ENCODE assay signal across 9 mouse cellular contexts in genomic region chr4:132949882-132950532, GRCm38 (mm10). TPM values are rescaled to one million over a fixed set of nuclear protein-coding genes. Genes with fewer than 3 reads are reported as not detected.
A peak's percentile ranks its signal among the peaks of the same experiment; 100 is the strongest.
DNase-seq lines count a peak whose midpoint lies in the region; ATAC-seq lines count a peak whose summit lies in the region.
"Had no signal": no experiment of that assay in that cellular context is flagged by ENCODE, and none has a peak within 500 bp of the region (broad histone marks: within the 10 kb centered on the region; RNA-seq: fewer than 3 reads in every experiment).

No protein-coding gene starts in this region.

- H3K9me3 ChIP-seq in kidney, embryonic 14.5 days (ENCODE audit: control insufficient read depth, low read length) = no peaks in the 10 kb centered on the region
- H3K9me3 ChIP-seq in intestine, embryonic 16.5 days (ENCODE audit: control insufficient read depth, low read length) = no peaks in the 10 kb centered on the region
- no peaks in the 10 kb centered on the region for H3K9me3 ChIP-seq in neural tube, embryonic 14.5 days (ENCODE audit: control insufficient read depth, low read length)

- no peak overlapping the region for H3K9ac ChIP-seq in kidney, embryonic 14.5 days (ENCODE audit: low read depth, low read length)
- H3K9ac ChIP-seq in intestine, embryonic 16.5 days (ENCODE audit: low read depth, low read length) = 0 out of 2 replicates have a peak overlapping the region, but pooled peaks have one; percentile 31
- H3K9ac ChIP-seq in neural tube, embryonic 14.5 days (replicated peaks; ENCODE audit: low read depth, low read length) = no peak overlapping the region

- H3K36me3 ChIP-seq in kidney, embryonic 14.5 days (ENCODE audit: control insufficient read depth, insufficient read depth, low read length) = no peaks in the 10 kb centered on the region
- no peaks in the 10 kb centered on the region for H3K36me3 ChIP-seq in intestine, embryonic 16.5 days (ENCODE audit: control insufficient read depth, insufficient read depth, low read length)
- no peaks in the 10 kb centered on the region for H3K36me3 ChIP-seq in neural tube, embryonic 14.5 days (ENCODE audit: control insufficient read depth, insufficient read depth, low read length)

- DNase-seq in kidney, postnatal 10 days = no peak
- DNase-seq in embryo, embryonic 10.5 days (ENCODE audit: low spot score) = peak; percentile 67
- DNase-seq in right cerebral cortex, adult 2 months (ENCODE audit: low spot score in 2 of 2) = no peak
- no peak for DNase-seq in Muller cell, postnatal 12 days (ENCODE audit: inconsistent ontology term)
- no peak for DNase-seq in left cerebral cortex, postnatal 25 days (ENCODE audit: low spot score in 2 of 2)
- DNase-seq: cerebellum, postnatal 14 days had no signal

- intact Hi-C loops in left cerebral cortex, postnatal 25 days (cut with DNase I) = loop anchor here (5.0 kb wide), 1 partner anchor 37 kb away; no protein-coding TSS in a partner anchor

- H3K27me3 ChIP-seq in kidney, embryonic 14.5 days (ENCODE audit: control insufficient read depth, insufficient read depth, low read length) = no peaks in the 10 kb centered on the region
- no peaks in the 10 kb centered on the region for H3K27me3 ChIP-seq in intestine, embryonic 16.5 days (replicated peaks; ENCODE audit: control insufficient read depth, insufficient read depth, low read length)
- H3K27me3 ChIP-seq in neural tube, embryonic 14.5 days (ENCODE audit: control insufficient read depth, insufficient read depth, low read length) = no peaks in the 10 kb centered on the region

- no peak overlapping the region for H3K27ac ChIP-seq in kidney, embryonic 14.5 days (ENCODE audit: low read depth, low read length)
- H3K27ac ChIP-seq in intestine, embryonic 16.5 days (ENCODE audit: low read length) = no peak overlapping the region
- H3K27ac ChIP-seq in neural tube, embryonic 14.5 days (ENCODE audit: low read depth, low read length) = no peak overlapping the region

- ATAC-seq in kidney, embryonic 14.5 days (ENCODE audit: low FRiP score, low TSS enrichment) = no peak
- no peak for ATAC-seq in intestine, embryonic 16.5 days
- no peak for ATAC-seq in neural tube, embryonic 14.5 days (ENCODE audit: low read depth)

- WGBS in kidney, embryonic 14.5 days = 26% methylated on average over 24 of the region's 24 CpGs
- WGBS in intestine, embryonic 16.5 days = 42% methylated on average over 24 of the region's 24 CpGs
- WGBS in neural tube, embryonic 14.5 days = 31% methylated on average over 24 of the region's 24 CpGs

- peak overlapping the region; percentile 12; the same call in 1 of the 2 replicates for H3K4me3 ChIP-seq in kidney, embryonic 14.5 days (ENCODE audit: low read length)
- peak overlapping the region; percentile 15; the same call in 1 of the 2 replicates for H3K4me3 ChIP-seq in intestine, embryonic 16.5 days (ENCODE audit: low read length)
- no peak overlapping the region for H3K4me3 ChIP-seq in neural tube, embryonic 14.5 days (ENCODE audit: low read depth, low read length)

- peaks cover 18% of the 10 kb centered on the region for H3K4me1 ChIP-seq in kidney, embryonic 14.5 days (ENCODE audit: control insufficient read depth, insufficient read depth, low read length)
- H3K4me1 ChIP-seq in intestine, embryonic 16.5 days (ENCODE audit: control insufficient read depth, insufficient read depth, low read length) = peaks cover 20% of the 10 kb centered on the region
- H3K4me1 ChIP-seq in neural tube, embryonic 14.5 days (ENCODE audit: control insufficient read depth, insufficient read depth, low read length) = peaks cover 11% of the 10 kb centered on the region

- H3K4me2 ChIP-seq in kidney, embryonic 14.5 days (replicated peaks; ENCODE audit: low read depth, low read length) = peak overlapping the region; percentile 32
- peak overlapping the region; percentile 39 for H3K4me2 ChIP-seq in intestine, embryonic 16.5 days (ENCODE audit: low read depth, low read length)
- H3K4me2 ChIP-seq in neural tube, embryonic 14.5 days (ENCODE audit: low read depth, low read length) = 0 out of 2 replicates have a peak overlapping the region, but pooled peaks have one; percentile 8

RNA-seq across cellular contexts. Expression of gene Fgr, which starts 23.9 kb away (rescaled TPM):
- 0.23 and 0.45 TPM in 2 replicates for polyA plus RNA-seq in kidney, embryonic 14.5 days (2014; fragmentation: Nextera tagmentation; extraction: Ambion mirVana)
- polyA plus RNA-seq in intestine, embryonic 16.5 days (2015; fragmentation: Nextera tagmentation; extraction: Ambion mirVana) = 3.1 and 3.5 TPM in 2 replicates
- polyA plus RNA-seq in neural tube, embryonic 14.5 days (2014; fragmentation: Nextera tagmentation; extraction: Ambion mirVana) = not detected in 2 replicates
- under 1 TPM; 0.18 to 0.25 TPM for total RNA-seq in left cerebral cortex, postnatal 25 days (2021)

RNA-seq across cellular contexts. Expression of gene Fam76a, which starts 27.6 kb away (rescaled TPM):
- 27.2 and 43.3 TPM in 2 replicates for polyA plus RNA-seq in kidney, embryonic 14.5 days (2014; fragmentation: Nextera tagmentation; extraction: Ambion mirVana)
- polyA plus RNA-seq in intestine, embryonic 16.5 days (2015; fragmentation: Nextera tagmentation; extraction: Ambion mirVana) = 40.5 and 45.6 TPM in 2 replicates
- polyA plus RNA-seq in neural tube, embryonic 14.5 days (2014; fragmentation: Nextera tagmentation; extraction: Ambion mirVana) = 31.4 and 32.1 TPM in 2 replicates
- total RNA-seq in left cerebral cortex, postnatal 25 days (2021) = 10 to 100 TPM; 45.8 to 55.0 TPM
